Mouse (Mus musculus) CH12.LX (cell line): ENCODE measurements around the gene Soga1.

ENCODE experiments used
- CTCF ChIP-seq, 2 experiments: IDR thresholded peaks in 1 of 2; conservative IDR thresholded peaks in 1 of 2; 2 replicates each; pipeline ENCODE4 v1.5.1; 2011 to 2012; ENCODE audit warnings: low read depth in 2 of 2, low read length in 2 of 2, improper control_type of control experiment in 1 of 2, inconsistent platforms in 1 of 2, mild to moderate bottlenecking in 1 of 2, moderate library complexity in 1 of 2
- EP300 ChIP-seq: IDR thresholded peaks from 2 replicates; pipeline ENCODE4 v1.6.1; 2011; ENCODE audit warnings: low read length, improper control_type of control experiment
- MAFK ChIP-seq: IDR thresholded peaks from 2 replicates; pipeline ENCODE4 v1.6.1; 2011; ENCODE audit warnings: low read length, improper control_type of control experiment; ENCODE audit not compliant: insufficient replicate concordance
- MAZ ChIP-seq: IDR thresholded peaks from 2 replicates; pipeline ENCODE4 v1.6.1; 2012; ENCODE audit warnings: low read depth, mild to moderate bottlenecking, inconsistent platforms, low read length, improper control_type of control experiment, moderate library complexity
- MEF2A ChIP-seq: IDR thresholded peaks from 2 replicates; pipeline ENCODE4 v1.6.1; 2014; ENCODE audit warnings: low read depth, mild to moderate bottlenecking, inconsistent platforms, low read length, improper control_type of control experiment, borderline replicate concordance
- MYC ChIP-seq: IDR thresholded peaks from 2 replicates; pipeline ENCODE4 v1.6.1; 2011; ENCODE audit warnings: low read depth, mild to moderate bottlenecking, improper control_type of control experiment, low read length
- POLR2A ChIP-seq: IDR thresholded peaks from 2 replicates; pipeline ENCODE4 v1.6.1; 2011; ENCODE audit warnings: low read depth, mild to moderate bottlenecking, improper control_type of control experiment, low read length
- ZKSCAN1 ChIP-seq: IDR thresholded peaks from 2 replicates; pipeline ENCODE4 v1.6.1; 2012; ENCODE audit warnings: low read depth, inconsistent platforms, low read length, improper control_type of control experiment, borderline replicate concordance

DNA sequence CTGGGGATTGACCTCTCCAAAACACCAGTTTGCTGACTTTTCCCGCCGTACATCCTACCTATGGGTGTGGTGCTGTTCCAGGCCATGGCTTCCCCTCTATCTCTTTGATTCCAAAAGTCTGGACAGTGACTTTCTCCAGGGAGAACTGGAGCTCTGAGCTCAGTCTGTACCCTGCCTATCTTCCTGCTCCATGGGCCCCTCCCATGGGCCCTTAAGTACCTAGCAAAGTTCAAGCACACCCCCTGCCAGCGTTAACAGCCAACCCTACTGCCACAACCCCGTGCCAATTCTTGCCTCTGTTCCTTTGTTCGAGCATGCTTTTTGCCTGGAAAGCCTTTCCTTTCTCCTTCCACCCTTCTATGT lies 71.8 kb downstream of the Soga1 start:
- TF ChIP-seq CTCF (conservative IDR thresholded peaks at IDR 0.05 in 1 of 2, IDR thresholded peaks at IDR 0.05 in 1 of 2; ENCODE audit: low read depth in 2 of 2, low read length in 2 of 2) (no peak), POLR2A (no peak), ZKSCAN1 (no peak), EP300 (no peak), MAZ (no peak), MYC (no peak), MAFK (no peak), MEF2A (no peak)
